Mouse (Mus musculus) embryonic facial prominence, embryonic 15.5 days (tissue): ENCODE measurements around the gene Brms1. TPM values are rescaled to one million over a fixed set of nuclear protein-coding genes. Genes with fewer than 3 reads are reported as not detected.
A peak's percentile ranks its signal among the peaks of the same experiment; 100 is the strongest.
"Not testable (repeated sequence)": the region's sequence is repeated elsewhere in the genome, so short reads cannot be mapped to it uniquely, and the experiment has no call there.

ENCODE experiments used
- ATAC-seq: fragments of 200-750 bp; cut with Nextera tagmentation; 2 replicates; pipeline ENCODE4 v1.8.0; 2017; ENCODE audit warnings: low read depth, moderate TSS enrichment; ENCODE audit not compliant: insufficient number of reproducible peaks, low FRiP score, low TSS enrichment
- H3K27ac ChIP-seq: fragments of 300-500 bp; sonication (generic); replicated peaks from 2 replicates; pipeline ENCODE4 v1.5.1; 2015; ENCODE audit warnings: mild to moderate bottlenecking, inconsistent platforms
- H3K27me3 ChIP-seq: fragments of 300-500 bp; sonication (generic); 2 replicates; pipeline ENCODE4 v1.6.1; 2015; ENCODE audit warnings: inconsistent platforms
- H3K36me3 ChIP-seq: fragments of 300-500 bp; sonication (generic); 2 replicates; pipeline ENCODE4 v1.6.1; 2015; ENCODE audit warnings: mild to moderate bottlenecking, inconsistent platforms
- H3K4me1 ChIP-seq: fragments of 300-500 bp; sonication (generic); 2 replicates; pipeline ENCODE4 v1.6.1; 2015; ENCODE audit warnings: inconsistent platforms
- H3K4me2 ChIP-seq: fragments of 300-500 bp; sonication (generic); replicated peaks from 2 replicates; pipeline ENCODE4 v1.6.1; 2015; ENCODE audit warnings: mild to moderate bottlenecking, inconsistent platforms
- H3K4me3 ChIP-seq: fragments of 300-500 bp; sonication (generic); replicated peaks from 2 replicates; pipeline ENCODE4 v1.5.1; 2015; ENCODE audit warnings: mild to moderate bottlenecking, inconsistent platforms
- H3K9ac ChIP-seq: fragments of 300-500 bp; sonication (generic); 2 replicates; pipeline ENCODE4 v1.6.1; 2015; ENCODE audit warnings: inconsistent platforms
- H3K9me3 ChIP-seq: fragments of 300-500 bp; sonication (generic); replicated peaks from 2 replicates; pipeline ENCODE4 v1.6.1; 2016; ENCODE audit warnings: inconsistent platforms
- WGBS: fragments of 180-500 bp; shearing (Covaris S2); methylation state at CpG from one replicate; pipeline ENCODE4 v1.1.7; 2015; 5-methylcytosine and 5-hydroxymethylcytosine counted together
- polyA plus RNA-seq: library from polyadenylated mRNA; unstranded; fragments of >200 nt; fragmentation: Nextera tagmentation; extraction: Ambion mirVana; gene quantifications from 2 replicates; pipeline ENCODE4 v1.2.1, GENCODE M21; 2015

The Brms1 gene
- polyA plus RNA-seq, 1 experiment from 2014 or later: 48.6 TPM

- peaks cover 14% of the 10 kb centered on the region for H3K4me1 ChIP-seq
- no peak overlapping the region for H3K27ac ChIP-seq
- H3K36me3 ChIP-seq: no peaks in the 10 kb centered on the region
- H3K4me3 ChIP-seq: no peak overlapping the region
- no peaks in the 10 kb centered on the region for H3K9me3 ChIP-seq
- no peak overlapping the region for H3K9ac ChIP-seq
- WGBS: 69% methylated on average over 18 of the region's 18 CpGs
- H3K4me2 ChIP-seq: no peak overlapping the region
- peaks cover 65% of the 10 kb centered on the region for H3K27me3 ChIP-seq
- no peak for ATAC-seq
Measured at GRCm38 (mm10) chr19:5082005-5082404, 40.9 kb downstream of the Brms1 start.

DNA sequence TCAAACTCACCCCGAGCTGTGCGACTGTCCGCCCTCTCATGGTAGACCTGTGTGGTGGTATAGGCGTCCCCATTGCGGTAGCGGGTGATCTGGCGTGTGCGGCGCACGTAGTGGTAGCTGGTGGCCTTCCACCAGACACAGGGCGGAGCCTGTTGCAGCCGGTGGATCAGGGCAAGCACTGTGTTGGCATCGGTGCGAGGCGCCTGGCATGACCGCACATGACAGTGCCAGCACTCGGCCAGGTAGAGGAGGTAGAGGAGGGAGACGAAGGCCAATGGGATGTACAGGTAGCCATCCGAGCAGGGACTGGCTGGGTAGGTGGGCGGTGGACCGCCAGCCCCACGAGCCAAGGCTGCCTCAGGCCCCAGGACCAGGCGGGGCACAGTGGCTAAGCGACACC lies 41.4 kb downstream of the Brms1 start:
- Histone ChIP-seq H3K4me3 (no peak overlapping the region), H3K36me3 (no peaks in the 10 kb centered on the region), H3K27me3 (peaks cover 65% of the 10 kb centered on the region), H3K4me2 (no peak overlapping the region), H3K27ac (no peak overlapping the region), H3K4me1 (peaks cover 18% of the 10 kb centered on the region), H3K9ac (no peak overlapping the region), H3K9me3 (no peaks in the 10 kb centered on the region)
- WGBS: 69% methylated on average over 24 of the region's 24 CpGs
- no peak for ATAC-seq

DNA sequence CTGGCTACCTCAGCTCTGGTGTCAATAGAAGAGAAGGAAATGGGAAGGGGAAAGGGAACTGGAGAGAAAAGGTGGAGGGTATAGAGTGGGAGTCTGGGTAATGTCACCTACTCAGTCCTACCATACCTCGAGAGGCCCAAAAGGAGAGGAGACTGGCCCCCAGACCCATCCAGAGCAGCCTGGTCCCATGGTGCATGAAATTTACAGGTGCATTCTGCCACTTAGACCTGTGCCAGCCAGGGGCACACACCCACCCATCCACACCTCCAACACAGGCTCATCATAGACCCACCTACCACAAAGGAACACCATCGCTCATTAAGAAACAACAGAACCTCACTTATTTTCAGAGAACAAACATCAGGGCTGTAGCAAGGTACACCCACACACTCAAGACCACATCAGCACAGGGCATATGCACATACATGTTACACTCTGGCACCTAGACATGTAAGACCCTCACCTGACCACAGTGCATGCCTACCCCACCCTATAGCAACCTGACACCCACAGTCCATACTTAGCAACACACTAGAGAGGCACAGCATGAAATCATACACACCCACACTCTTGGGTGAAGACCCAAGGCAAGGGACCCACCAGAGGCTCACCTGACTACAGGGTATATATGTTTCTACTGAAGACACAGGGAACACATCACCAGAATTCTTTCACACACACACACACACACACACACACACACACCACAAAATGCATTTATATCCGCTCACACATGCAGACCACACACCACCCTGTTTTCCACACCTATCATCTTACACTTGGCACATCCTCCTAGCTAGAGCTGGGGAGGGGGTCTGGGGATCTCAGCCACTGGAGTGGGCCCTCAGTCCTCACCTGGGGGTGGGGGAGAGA lies 43.0 kb downstream of the Brms1 start:
- Histone ChIP-seq H3K9me3 (no peaks in the 10 kb centered on the region), H3K4me1 (peaks cover 24% of the 10 kb centered on the region), H3K4me2 (peak overlapping the region; percentile 91), H3K27me3 (peaks cover 65% of the 10 kb centered on the region), H3K36me3 (no peaks in the 10 kb centered on the region), H3K9ac (no peak overlapping the region), H3K4me3 (peak overlapping the region; percentile 49; the same call in 1 of the 2 replicates), H3K27ac (no peak overlapping the region)
- ATAC-seq: no peak
- 64% methylated on average over 3 of the region's 3 CpGs for WGBS

DNA sequence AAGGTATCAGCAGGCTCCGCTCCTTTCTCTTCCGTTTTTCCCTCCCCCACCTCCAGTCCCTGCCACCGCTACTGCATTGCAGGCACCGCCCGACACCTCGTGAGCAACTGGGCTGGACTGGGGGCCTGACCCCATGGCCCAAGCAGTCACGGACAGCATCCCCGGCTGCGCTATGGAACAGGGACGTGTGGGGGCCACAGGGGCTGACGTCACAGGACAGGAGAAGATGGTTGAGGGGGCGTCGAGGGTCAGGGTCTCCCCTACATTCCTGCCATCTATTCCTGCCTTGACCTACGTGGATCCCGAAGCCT lies 43.6 kb downstream of the Brms1 start:
- H3K4me2 ChIP-seq: peak overlapping the region; percentile 91
- H3K27me3 ChIP-seq: peaks cover 65% of the 10 kb centered on the region
- H3K4me3 ChIP-seq: peak overlapping the region; percentile 49
- peaks cover 2% of the 10 kb centered on the region; the same call in 1 of the 2 replicates for H3K36me3 ChIP-seq
- H3K9me3 ChIP-seq: no peaks in the 10 kb centered on the region
- WGBS: 9% methylated on average over 15 of the region's 15 CpGs
- no peak for ATAC-seq
- no peak overlapping the region for H3K27ac ChIP-seq
- no peak overlapping the region for H3K9ac ChIP-seq
- H3K4me1 ChIP-seq: peaks cover 27% of the 10 kb centered on the region

DNA sequence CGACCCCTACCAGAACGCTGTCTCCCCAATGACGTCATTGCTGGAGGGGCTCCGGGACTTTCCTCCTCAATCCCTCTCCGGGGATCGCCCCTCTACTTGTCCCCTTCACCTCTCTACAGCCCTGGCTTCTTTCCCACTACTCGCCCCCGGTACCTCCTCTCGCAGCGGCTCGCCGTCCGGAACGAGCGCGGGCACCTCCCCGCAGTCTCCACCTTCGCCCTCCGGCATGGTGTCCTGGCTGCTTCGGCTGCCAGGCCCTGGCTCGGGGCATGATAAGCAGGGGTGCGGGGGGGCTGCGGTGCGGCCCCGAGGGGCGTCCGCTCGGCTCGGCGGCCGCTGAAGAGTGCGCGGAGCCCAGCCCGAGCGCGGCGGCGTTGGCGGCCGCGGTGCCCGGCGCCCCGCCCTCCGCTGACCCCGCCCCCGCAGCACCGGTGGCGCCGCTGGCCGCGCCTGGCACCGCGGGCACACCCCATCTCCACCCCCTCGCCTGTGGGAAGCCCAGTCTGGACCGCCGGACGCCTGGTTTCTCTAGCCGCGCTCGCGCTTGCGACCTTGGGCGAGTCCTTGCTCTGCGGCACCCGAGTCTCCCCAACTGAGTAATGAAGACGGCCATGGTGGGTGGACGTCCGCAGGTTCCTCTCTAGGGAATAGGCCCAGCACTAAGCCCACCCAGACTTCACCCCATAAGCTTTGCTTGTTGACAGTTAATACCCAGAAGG lies 44.1 kb downstream of the Brms1 start, which contains the start of gene Tmem151a:
TSS of gene Tmem151a (minus strand) at position 387 of the 719 bp plus-strand sequence.
- ATAC-seq: no peak
- no peaks in the 10 kb centered on the region for H3K9me3 ChIP-seq
- peak within 1 kb of the TSS; percentile 91 for H3K4me2 ChIP-seq
- H3K36me3 ChIP-seq: peaks cover 5% of the 10 kb centered on the region; the same call in 1 of the 2 replicates
- H3K27ac ChIP-seq: no peak within 1 kb of the TSS
- H3K4me3 ChIP-seq: peak within 1 kb of the TSS; percentile 49
- 0 out of 2 replicates have a peak within 1 kb of the TSS, but pooled peaks have one; percentile 18 for H3K9ac ChIP-seq
- H3K27me3 ChIP-seq: peaks cover 62% of the 10 kb centered on the region
- H3K4me1 ChIP-seq: peaks cover 27% of the 10 kb centered on the region
- WGBS: under 1% methylated on average over 62 of the region's 69 CpGs

DNA sequence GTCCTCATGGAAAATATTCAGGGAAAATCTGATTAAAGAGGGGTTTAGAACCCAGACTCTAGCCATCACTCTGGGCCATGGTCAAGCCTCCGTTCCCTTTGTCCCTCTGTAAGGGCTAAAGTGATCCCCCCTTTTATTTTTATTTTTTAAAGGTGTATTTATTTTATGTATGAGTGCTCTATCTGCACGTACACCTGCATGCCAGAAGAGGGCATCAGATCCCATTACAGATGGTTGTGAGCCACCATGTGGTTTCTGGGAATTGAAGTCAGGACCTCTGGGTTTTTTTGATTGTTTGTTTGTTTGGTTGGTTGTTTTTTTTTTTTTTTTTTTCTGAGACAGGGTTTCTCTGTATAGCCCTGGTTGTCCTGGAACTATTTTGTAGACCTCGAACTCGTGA lies 45.4 kb downstream of the Brms1 start:
- Histone ChIP-seq H3K4me1 (peaks cover 27% of the 10 kb centered on the region), H3K36me3 (peaks cover 17% of the 10 kb centered on the region), H3K27me3 (peaks cover 51% of the 10 kb centered on the region)
- 57% methylated on average over 4 of the region's 4 CpGs for WGBS
- not testable (repeated sequence) for H3K27ac ChIP-seq, H3K9me3 ChIP-seq, H3K9ac ChIP-seq, ATAC-seq, H3K4me2 ChIP-seq, H3K4me3 ChIP-seq

DNA sequence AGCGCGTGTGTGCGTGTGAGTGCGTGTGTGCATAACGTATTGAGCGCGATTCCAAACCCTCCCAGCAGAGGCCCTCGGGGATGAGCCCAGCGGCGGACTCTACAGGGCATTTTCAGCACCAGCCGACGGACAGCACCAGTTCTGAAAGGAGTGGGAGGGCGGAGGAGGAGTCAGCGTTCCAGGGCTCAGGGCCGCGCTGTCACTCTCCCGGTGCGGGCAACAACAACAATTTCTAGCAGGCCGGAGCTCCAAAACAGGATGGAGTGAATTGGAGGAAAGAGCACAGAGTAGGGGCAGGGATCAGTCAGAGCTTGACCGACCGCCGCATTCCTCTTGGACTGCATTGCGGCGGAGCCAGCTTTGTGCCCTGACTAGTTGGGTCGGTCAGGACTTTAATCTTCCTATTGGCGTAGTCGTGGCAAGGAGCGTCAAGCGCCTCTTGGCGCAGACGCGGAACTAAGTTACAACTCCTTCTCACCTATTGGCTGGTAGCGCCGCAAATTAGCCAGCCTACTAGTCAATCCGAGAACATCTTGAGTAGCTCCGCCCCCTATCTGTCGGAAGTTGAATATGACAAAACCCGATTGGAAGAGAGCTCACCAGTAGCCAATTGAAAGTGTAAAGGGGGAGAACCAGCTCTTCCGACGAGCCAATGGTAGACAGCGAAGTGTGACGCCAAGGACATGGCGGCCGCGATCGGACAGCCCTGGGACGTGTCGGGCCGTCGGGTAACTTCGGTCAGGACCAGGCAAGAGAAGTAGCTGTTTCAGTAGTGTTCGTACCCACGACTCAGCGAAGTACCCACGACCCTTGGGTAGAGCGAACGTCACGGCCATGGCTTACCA lies 47.0 kb downstream of the Brms1 start, which contains the start of gene Yif1a:
TSS of gene Yif1a (plus strand) at position 655 of the 845 bp plus-strand sequence.
- Histone ChIP-seq H3K36me3 (peaks cover 33% of the 10 kb centered on the region), H3K9ac (peak within 1 kb of the TSS; percentile 57), H3K27me3 (peaks cover 35% of the 10 kb centered on the region), H3K4me3 (peak within 1 kb of the TSS; percentile 78), H3K4me1 (peaks cover 27% of the 10 kb centered on the region), H3K4me2 (peak within 1 kb of the TSS; percentile 55), H3K9me3 (no peaks in the 10 kb centered on the region), H3K27ac (peak within 1 kb of the TSS; percentile 87)
- under 1% methylated on average over 58 of the region's 58 CpGs for WGBS
- peak; percentile 91 for ATAC-seq

DNA sequence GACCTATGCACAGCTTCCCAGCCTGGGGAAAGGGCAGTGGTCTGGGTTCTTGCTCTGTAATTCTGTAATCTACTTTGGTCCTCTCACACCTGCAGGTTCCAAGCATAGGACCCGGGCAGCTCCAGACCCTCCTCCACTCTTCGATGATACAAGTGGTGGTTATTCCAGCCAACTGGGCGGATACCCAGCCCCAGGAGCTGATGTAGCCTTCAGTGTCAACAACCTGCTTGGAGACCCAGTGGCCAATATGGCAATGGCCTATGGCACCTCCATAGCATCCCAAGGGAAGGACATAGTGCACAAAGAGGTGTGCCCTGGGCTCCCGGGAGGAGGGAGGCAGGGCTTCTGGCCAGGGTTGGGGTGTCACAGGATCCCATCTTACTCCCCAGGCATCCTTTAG lies 48.2 kb downstream of the Brms1 start:
- Histone ChIP-seq H3K4me2 (peak overlapping the region; percentile 55), H3K9me3 (no peaks in the 10 kb centered on the region), H3K27ac (no peak overlapping the region), H3K27me3 (peaks cover 23% of the 10 kb centered on the region), H3K36me3 (peaks cover 43% of the 10 kb centered on the region), H3K9ac (no peak overlapping the region), H3K4me1 (peaks cover 37% of the 10 kb centered on the region), H3K4me3 (peak overlapping the region; percentile 78)
- ATAC-seq: no peak
- 89% methylated on average over 4 of the region's 4 CpGs for WGBS

DNA sequence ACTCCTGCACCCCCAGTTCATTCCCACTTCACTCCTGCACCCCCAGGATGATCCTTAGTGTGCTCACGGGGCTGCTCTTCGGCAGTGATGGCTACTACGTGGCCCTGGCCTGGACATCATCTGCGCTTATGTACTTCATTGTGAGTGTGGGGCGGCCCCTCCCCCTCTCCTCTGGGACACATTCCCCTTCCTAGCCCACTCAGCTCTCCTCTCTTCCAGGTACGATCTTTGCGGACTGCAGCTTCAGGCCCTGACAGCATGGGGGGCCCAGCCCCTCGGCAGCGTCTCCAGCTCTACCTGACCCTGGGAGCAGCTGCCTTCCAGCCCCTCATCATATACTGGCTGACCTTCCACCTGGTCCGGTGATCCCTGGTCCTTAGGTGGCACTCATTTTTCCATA lies 50.9 kb downstream of the Brms1 start:
- Histone ChIP-seq H3K9ac (no peak overlapping the region), H3K4me2 (no peak overlapping the region), H3K27ac (no peak overlapping the region), H3K27me3 (no peaks in the 10 kb centered on the region), H3K36me3 (peaks cover 43% of the 10 kb centered on the region), H3K9me3 (no peaks in the 10 kb centered on the region), H3K4me3 (no peak overlapping the region; the same call in 1 of the 2 replicates), H3K4me1 (peaks cover 50% of the 10 kb centered on the region)
- ATAC-seq: no peak
- 92% methylated on average over 10 of the region's 10 CpGs for WGBS

GRCm38 (mm10) chr19:5093481-5094242 lies 52.5 kb downstream of the Brms1 start:
- H3K27me3 ChIP-seq: no peaks in the 10 kb centered on the region
- 71% methylated on average over 12 of the region's 12 CpGs for WGBS
- H3K36me3 ChIP-seq: peaks cover 43% of the 10 kb centered on the region
- no peak overlapping the region; the same call in 1 of the 2 replicates for H3K4me3 ChIP-seq
- H3K4me1 ChIP-seq: peaks cover 59% of the 10 kb centered on the region
- H3K9me3 ChIP-seq: no peaks in the 10 kb centered on the region
- no peak overlapping the region for H3K27ac ChIP-seq
- no peak overlapping the region for H3K9ac ChIP-seq
- no peak for ATAC-seq
- no peak overlapping the region for H3K4me2 ChIP-seq
